Mouse (Mus musculus) thymus, adult 2 months (tissue): Measurements from ENCODE around the gene Mto1. TPM values are rescaled to one million over a fixed set of nuclear protein-coding genes. Genes with fewer than 3 reads are reported as not detected.

ENCODE experiments used
- DNase-seq: peaks from one replicate; pipeline ENCODE4 v3.0.0; 2021
- H3K27ac ChIP-seq: fragments of 200-500 bp; 2 replicates; pipeline ENCODE4 v1.5.1; 2012; ENCODE audit warnings: low read length, control low read depth; ENCODE audit not compliant: control insufficient read depth, insufficient read depth
- H3K27me3 ChIP-seq: fragments of 200-500 bp; 2 replicates; pipeline ENCODE4 v1.6.1; 2012; ENCODE audit warnings: mild to moderate bottlenecking, low read length, moderate library complexity, mixed read lengths; ENCODE audit not compliant: control insufficient read depth, insufficient read depth
- H3K36me3 ChIP-seq: fragments of 200-500 bp; 2 replicates; pipeline ENCODE4 v1.6.1; 2012; ENCODE audit warnings: mild to moderate bottlenecking, low read length, moderate library complexity; ENCODE audit not compliant: control insufficient read depth, insufficient read depth
- H3K4me1 ChIP-seq: fragments of 200-500 bp; replicated peaks from 2 replicates; pipeline ENCODE4 v1.6.1; 2012; ENCODE audit warnings: low read length; ENCODE audit not compliant: control insufficient read depth, insufficient read depth
- H3K4me3 ChIP-seq: fragments of 200-500 bp; 2 replicates; pipeline ENCODE4 v1.5.1; 2012; ENCODE audit warnings: mild to moderate bottlenecking, low read length, control low read depth, moderate library complexity; ENCODE audit not compliant: control insufficient read depth, insufficient read depth
- CTCF ChIP-seq: fragments of 200-500 bp; IDR thresholded peaks from 2 replicates; pipeline ENCODE4 v1.5.1; 2012; ENCODE audit warnings: mild to moderate bottlenecking, control low read depth, low read length, moderate library complexity, borderline replicate concordance; ENCODE audit not compliant: control insufficient read depth, poor library complexity, insufficient read depth; ENCODE audit errors: extremely low read depth
- POLR2A ChIP-seq: fragments of 200-500 bp; IDR thresholded peaks from 2 replicates; pipeline ENCODE4 v1.6.1; 2012; ENCODE audit warnings: mild to moderate bottlenecking, low read length, control low read depth, moderate library complexity; ENCODE audit not compliant: control insufficient read depth, poor library complexity, insufficient read depth; ENCODE audit errors: extremely low read depth
- WGBS: fragments of 180-500 bp; shearing (Covaris S2); methylation state at CpG from one replicate; pipeline ENCODE4 v1.1.7; 2018; 5-methylcytosine and 5-hydroxymethylcytosine counted together
- polyA plus RNA-seq: library from polyadenylated mRNA; depleted of rRNA; stranded (reverse); fragments of >200 nt; gene quantifications from 2 replicates; pipeline ENCODE4 v1.2.3, GENCODE M21; 2012

Gene Mto1
- polyA plus RNA-seq, 1 experiment = 22.5 TPM

- no peak overlapping the region for H3K4me3 ChIP-seq
- 99% methylated on average over 3 of the region's 3 CpGs for WGBS
- no peaks in the 10 kb centered on the region for H3K27me3 ChIP-seq
- no peaks in the 10 kb centered on the region for H3K36me3 ChIP-seq
- no peak overlapping the region for H3K27ac ChIP-seq
- H3K4me1 ChIP-seq = no peaks in the 10 kb centered on the region
- TF ChIP-seq CTCF (no peak), POLR2A (no peak)
- no peak for DNase-seq
Observed at GRCm38 (mm10) chr9:78492254-78492653, 44.2 kb downstream of the Mto1 start.

DNA sequence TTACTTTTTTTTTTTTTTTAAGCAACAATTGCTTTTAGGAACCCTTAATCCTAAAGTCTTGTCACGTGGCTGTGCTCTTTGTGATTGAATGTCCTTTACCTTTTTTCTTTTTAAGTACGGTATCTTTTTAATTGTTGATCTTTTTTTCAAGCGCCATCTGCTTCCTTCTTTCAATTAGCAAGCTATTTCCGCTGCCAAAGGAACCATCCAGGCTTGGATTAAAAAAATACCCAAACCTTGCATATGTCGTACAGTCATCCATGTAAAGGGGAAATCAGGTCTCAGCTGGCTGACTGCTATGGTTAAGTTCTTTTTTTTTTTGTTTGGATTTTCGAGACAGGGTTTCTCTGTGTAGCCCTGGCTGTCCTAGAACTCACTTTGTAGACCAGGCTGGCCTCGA is 45.2 kb downstream of the Mto1 start:
- DNase-seq = no peak
- H3K4me3 ChIP-seq = no peak overlapping the region
- H3K4me1 ChIP-seq = no peaks in the 10 kb centered on the region
- H3K36me3 ChIP-seq = no peaks in the 10 kb centered on the region
- no peak overlapping the region for H3K27ac ChIP-seq
- TF ChIP-seq POLR2A (no peak), CTCF (no peak)
- WGBS = 73% methylated on average over 7 of the region's 7 CpGs
- no peaks in the 10 kb centered on the region for H3K27me3 ChIP-seq

GRCm38 (mm10) chr9:78500386-78500785 is 52.4 kb downstream of the Mto1 start:
- H3K27me3 ChIP-seq = no peaks in the 10 kb centered on the region
- 91% methylated on average over 3 of the region's 3 CpGs for WGBS
- no peak for DNase-seq
- H3K4me3 ChIP-seq = no peak overlapping the region
- H3K27ac ChIP-seq = no peak overlapping the region
- TF ChIP-seq CTCF (no peak), POLR2A (no peak)
- no peaks in the 10 kb centered on the region for H3K36me3 ChIP-seq
- H3K4me1 ChIP-seq = no peaks in the 10 kb centered on the region

DNA sequence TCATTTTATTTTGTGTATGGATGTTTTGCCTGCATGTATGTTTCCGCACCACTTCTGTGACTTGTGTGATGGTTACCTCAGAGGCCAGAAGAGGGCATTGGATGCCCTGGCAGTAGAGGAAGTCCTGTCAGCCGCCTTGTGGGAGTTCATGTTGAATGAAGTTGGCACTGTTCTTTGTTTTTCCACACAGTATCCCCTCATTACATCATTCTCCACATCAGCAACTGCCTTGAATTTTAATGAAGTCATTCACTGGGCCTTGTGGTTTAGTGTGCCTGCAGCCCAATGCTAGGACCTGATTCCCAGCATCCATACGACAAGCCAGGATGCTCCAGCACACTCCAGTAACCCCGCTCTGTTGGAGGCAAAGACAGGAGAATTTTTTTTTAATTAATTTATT is 53.3 kb downstream of the Mto1 start:
- no peak overlapping the region for H3K4me3 ChIP-seq
- no peaks in the 10 kb centered on the region for H3K4me1 ChIP-seq
- WGBS = 95% methylated on average over 4 of the region's 4 CpGs
- no peaks in the 10 kb centered on the region for H3K27me3 ChIP-seq
- H3K36me3 ChIP-seq = no peaks in the 10 kb centered on the region
- TF ChIP-seq POLR2A (no peak), CTCF (no peak)
- no peak for DNase-seq
- H3K27ac ChIP-seq = no peak overlapping the region

- WGBS = 82% methylated on average over 6 of the region's 6 CpGs
- no peak for DNase-seq
- Histone ChIP-seq H3K27ac (no peak overlapping the region), H3K4me3 (no peak overlapping the region), H3K4me1 (no peaks in the 10 kb centered on the region), H3K36me3 (no peaks in the 10 kb centered on the region), H3K27me3 (no peaks in the 10 kb centered on the region)
- TF ChIP-seq CTCF (no peak), POLR2A (no peak)
Observed at GRCm38 (mm10) chr9:78503223-78504079, 55.4 kb downstream of the Mto1 start.

GRCm38 (mm10) chr9:78504133-78504532 is 56.1 kb downstream of the Mto1 start:
- Histone ChIP-seq H3K4me3 (no peak overlapping the region), H3K36me3 (no peaks in the 10 kb centered on the region), H3K4me1 (no peaks in the 10 kb centered on the region), H3K27me3 (no peaks in the 10 kb centered on the region), H3K27ac (no peak overlapping the region)
- DNase-seq = no peak
- 92% methylated on average over 4 of the region's 4 CpGs for WGBS
- no peak for TF ChIP-seq CTCF
- TF ChIP-seq POLR2A = no peak
